Mouse (Mus musculus) cerebellum, adult (tissue): ENCODE measurements around the gene Tmem132c.

Experiments
- ATAC-seq: cut with Nextera tagmentation; 2 replicates; pipeline ENCODE4 v1.9.2; 2017; ENCODE audit warnings: mild to moderate bottlenecking, moderate library complexity, mixed read lengths; ENCODE audit not compliant: insufficient number of reproducible peaks, low FRiP score, low TSS enrichment

Gene Tmem132c

DNA sequence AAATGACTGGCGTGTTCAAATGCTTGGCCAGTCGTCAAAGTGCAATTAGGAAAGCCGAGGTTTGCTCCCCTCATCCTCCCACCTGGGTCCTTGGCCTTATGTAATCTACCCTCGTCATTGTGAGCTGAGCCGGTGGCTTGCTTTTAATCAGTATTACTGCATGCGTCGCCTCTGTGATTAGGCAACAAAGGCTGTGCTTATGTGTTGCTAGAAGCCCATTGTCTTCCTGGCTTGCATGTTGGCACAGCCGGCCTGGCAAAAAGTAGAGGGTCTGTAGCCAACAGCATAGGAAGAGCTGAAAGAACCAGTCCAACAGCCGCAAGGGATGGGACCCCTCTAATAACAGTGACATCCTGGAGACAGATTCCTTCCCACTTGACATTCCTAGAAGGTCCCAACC is 239.3 kb downstream of the Tmem132c start:
- no peak for ATAC-seq

DNA sequence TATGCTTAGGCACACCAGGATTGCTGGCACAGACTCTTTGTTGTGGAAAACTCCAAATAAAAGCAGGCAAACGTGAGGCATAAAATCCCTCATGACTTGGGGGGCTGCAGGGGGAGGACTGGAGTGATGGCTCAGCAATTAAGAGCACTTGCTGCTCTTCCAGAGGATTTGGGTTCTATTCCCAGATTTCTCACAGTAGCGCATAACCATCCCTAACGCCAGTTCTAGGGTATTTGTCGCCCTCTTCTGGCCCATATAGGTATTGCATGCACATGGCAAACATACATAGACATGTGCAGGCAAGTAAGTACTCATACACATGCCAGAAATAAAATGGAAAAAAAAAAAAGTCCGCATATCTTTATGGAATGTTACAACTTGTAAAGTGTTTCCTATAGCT is 239.8 kb downstream of the Tmem132c start:
- no peak for ATAC-seq

DNA sequence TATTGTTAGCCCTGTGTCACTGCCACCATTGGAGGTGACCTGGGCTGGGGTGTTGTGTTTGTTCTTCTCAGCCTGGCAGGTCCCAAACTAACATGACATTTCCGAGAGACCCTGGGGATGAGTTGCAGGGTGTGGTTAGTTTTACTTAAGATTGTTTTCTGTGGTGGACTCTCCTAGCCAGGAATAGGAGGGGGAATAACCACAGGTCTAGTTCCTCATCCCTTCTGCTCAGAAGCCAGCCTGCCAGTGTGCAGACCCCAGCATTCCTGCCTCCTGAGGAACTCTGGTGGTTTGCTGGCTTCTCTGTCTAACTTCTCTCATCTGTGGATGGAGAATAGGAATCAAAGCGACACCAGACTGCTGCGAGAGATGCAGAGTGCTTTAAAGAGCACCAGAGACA is 240.7 kb downstream of the Tmem132c start:
- no peak for ATAC-seq

DNA sequence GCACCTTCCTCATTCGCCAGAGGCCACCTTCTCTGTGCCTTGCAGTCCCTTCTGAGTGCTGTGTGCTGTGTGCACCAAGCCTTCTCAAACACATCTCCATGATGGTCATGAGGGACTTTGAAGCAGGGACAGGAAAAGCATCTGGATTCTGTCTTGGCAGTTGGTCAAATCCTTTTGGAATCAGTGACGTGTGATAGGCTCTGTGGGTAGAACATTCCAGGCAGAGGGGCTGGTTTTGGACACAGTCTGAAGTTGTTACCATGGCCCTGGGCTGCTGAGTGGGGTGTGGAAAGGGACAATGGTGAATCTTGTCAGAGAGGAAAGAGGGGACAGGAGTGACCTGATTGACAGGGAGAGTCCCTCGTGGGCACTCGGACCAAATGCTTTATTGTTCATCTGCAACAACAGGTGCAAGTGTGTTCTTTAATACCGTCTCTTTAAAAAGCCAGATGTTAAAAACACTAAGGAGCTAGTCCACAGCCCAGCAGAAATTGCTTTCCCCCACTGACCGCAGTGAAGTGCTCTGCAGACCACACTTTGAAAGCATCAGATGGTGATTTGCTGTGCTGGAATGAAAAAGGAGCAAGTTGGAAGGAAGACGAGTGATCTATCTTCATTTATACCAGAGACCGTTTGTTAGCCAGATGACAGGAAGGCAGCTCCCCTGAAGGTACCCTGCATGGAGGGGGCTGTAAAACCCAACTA is 242.5 kb downstream of the Tmem132c start:
- no peak for ATAC-seq

DNA sequence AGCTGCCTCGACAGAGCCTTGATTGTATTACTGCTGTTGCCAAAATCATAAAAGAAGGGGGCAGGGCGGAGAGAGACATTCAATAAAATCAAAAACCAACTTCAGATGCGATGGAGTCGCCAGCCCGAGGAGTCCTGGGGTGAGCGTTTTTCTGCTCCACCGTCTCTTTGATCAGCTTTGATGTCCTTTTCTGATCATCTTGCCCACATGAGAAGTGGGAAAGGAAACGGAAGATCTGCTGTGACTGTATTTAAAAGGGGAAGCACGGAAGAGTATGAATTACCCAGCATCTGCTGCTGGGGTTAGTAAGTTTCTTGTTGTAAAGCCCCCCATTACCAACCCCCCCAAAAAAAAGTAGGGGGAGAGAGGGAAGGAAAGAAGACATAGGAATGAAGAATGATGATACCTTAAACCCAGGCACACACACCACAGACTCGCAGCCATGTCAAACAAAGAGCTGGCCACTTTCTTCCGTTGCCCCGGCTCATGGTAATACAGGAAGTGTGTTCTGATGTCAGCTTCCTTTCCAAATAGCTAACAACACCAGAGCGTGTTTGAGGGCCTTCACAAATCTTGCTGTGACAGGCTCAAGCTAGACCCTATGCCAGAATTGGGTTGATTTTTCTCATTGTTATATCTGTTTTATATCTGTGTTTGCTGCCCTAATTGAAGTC is 243.3 kb downstream of the Tmem132c start:
- no peak for ATAC-seq

DNA sequence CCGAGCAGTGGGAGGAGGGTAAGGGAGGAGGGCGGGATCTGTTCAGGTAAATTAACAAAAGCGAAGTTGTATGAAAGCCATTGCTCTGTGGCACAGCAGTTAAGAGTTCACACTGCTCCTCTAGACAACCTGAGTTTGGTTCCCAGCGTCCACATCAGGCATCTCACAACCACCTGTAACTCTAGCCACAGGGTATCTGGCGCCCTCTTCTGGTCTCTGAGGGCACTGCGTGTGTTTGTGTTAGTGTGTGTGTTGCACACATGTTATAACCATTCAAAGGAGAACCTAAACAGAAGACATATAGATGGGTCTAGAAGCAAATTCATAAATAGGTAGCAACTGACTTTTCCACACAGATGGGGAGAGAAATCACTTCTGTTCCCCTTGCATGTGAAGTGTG is 245.6 kb downstream of the Tmem132c start:
- ATAC-seq: no peak

DNA sequence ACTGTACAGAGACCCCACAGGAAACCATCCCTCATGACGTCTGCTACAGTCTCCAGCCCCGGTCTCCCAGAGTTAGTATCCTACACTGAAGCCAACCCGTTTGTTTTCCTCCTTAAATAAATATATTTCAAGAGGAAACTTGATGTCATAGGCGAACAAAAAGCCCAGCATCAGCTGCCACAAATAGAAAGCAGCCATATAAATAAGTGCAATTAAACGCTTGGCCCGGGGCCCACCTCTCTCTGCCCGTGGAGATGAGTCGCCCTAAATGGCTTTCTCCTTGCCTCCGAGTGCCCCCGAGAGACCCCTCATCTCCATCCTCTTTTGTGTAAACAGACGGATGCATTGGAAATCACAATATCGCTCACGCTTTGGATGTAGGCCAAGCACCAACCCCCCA is 247.1 kb downstream of the Tmem132c start:
- no peak for ATAC-seq

DNA sequence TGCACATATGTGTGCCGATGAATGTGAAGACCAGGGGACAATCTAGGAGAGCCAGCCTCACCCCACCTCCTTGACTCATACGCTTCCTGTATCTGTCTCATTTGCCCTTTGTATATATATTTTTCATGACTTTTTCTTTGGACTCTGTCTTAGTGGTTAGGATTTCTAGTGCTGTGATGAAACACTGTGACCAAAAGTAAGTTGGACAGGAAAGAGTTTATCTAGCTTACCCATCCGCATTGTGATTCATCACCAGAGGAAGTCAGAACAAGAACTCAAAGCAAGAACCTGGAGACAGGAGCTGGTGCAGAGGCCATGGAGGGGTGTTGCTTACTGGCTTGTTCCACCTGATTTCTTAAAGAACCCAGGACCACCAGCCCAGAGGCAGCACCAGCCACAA is 250.1 kb downstream of the Tmem132c start:
- no peak for ATAC-seq

DNA sequence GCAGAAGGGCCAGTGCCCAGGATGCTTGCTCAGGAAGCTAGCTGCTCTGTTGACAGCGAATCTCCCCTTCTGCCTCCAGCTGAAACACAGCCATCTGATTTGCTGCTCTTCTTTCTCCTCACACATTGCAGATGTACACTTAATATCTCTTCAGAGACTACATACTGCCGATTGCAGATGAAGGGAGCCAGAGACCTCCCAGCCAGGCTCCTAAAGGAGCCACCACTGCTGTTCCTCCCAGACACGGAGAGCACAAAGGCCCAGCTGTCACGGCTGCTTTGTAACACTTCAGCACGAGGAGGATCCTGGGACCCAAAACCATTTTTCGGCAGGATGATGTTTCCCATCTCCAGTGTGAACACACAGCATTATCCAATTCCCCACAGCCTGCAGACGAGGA is 255.3 kb downstream of the Tmem132c start:
- no peak for ATAC-seq

DNA sequence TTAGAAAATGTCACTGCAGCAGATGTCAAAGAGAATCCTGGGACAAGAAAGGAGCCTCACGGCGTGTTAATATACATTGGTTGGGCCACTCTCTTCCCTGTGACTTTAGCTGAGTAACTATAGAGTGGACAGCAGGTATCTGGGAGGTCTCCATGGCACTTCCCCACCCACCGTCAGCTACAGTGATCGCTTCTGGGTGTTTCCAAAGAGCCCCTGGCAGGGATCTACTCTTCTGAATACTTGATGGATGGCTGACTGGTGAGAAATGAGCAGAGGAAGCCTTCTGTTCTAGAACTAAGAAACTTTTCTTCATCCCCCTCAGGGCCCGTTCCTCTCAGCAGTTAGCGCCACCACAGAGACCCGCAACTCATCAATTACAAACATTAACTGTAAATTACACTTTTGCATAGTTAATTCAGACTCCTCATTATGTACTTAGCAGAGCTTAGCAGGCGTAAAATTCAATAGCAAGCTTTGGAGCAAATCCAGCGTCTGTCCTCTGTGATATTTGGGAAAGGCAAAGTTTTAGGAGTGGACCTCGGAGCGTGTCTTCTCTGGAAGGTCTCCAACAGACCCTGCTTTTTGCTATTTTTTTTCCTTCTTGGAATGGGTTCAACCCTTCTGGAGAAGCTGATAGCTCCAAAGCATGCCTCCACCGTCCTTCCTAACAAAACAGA is 257.7 kb downstream of the Tmem132c start:
- ATAC-seq: no peak

DNA sequence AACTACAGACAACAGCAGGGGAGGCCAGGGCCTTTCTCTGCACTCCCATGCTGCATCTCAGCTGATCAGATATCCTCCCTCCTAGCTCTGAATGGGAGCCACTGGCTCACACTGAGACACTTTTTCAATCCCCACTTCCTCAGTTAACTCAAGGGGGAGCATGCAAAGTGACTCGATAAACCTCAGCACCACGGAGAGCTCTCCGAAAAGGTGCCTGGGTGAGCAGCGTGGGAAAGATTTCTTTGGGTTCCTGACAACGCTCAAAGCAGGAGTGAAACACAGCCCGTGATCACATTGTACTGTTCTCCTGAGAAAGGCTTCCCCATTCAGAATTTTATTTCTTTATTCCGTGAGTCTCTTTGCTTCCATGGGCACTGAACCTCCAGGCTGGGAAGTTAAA is 261.2 kb downstream of the Tmem132c start:
- ATAC-seq: no peak

DNA sequence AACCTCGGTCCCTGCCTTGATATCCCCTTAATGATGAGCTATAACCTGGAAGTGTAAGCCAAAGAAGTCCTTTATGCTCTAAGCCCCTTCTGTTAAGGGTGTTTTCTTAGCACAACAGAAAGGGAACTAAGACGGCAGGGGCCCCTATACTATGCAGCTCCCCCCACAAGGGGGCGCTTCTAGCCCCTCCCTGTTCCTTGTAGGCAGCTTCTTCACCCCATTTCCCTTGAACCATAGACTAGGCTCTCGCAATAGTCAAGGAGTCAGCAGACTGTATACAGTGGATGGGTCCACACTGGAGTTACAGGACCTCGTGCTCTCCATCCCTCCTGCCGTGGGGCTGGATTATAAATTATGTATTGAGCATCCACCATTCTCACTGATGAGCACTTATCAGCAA is 264.1 kb downstream of the Tmem132c start:
- ATAC-seq: no peak

DNA sequence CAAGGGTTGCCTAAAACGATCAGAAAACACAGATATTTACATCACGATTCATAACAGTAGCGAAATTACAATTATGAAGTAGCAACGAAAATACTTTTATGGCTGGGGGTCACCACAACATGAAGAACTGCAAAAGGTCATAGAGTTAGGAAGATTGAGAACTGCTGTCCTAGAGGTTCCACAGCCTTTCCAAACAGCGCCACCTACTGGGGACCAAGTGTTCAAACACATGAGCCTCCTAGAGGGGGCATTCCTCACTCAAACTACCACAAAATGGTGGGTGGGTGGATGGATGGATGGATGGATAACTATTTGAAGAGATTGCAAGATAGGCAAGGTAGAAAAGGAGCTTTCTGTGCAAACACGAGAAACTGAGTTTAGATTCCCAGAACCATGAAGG is 270.0 kb downstream of the Tmem132c start:
- ATAC-seq: no peak

DNA sequence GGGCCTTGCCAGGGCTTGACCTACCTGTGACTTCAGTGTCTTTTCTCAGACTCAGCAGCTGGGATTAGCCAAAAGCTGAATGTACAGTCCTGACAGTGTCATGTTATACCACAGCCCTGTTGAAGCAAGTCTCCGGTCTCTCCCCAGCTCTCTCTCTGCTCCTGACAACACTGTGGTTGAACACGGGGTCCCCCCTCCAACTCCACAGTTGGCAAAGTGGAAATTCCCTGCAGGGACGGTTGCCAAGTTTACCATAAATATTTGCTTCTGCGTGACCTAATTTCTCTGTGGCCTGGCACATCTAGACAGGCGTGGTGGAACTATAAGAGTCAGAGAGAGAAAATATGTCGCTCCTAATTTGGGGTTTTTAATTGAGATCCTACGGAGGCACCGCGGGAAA is 274.4 kb downstream of the Tmem132c start:
- no peak for ATAC-seq

DNA sequence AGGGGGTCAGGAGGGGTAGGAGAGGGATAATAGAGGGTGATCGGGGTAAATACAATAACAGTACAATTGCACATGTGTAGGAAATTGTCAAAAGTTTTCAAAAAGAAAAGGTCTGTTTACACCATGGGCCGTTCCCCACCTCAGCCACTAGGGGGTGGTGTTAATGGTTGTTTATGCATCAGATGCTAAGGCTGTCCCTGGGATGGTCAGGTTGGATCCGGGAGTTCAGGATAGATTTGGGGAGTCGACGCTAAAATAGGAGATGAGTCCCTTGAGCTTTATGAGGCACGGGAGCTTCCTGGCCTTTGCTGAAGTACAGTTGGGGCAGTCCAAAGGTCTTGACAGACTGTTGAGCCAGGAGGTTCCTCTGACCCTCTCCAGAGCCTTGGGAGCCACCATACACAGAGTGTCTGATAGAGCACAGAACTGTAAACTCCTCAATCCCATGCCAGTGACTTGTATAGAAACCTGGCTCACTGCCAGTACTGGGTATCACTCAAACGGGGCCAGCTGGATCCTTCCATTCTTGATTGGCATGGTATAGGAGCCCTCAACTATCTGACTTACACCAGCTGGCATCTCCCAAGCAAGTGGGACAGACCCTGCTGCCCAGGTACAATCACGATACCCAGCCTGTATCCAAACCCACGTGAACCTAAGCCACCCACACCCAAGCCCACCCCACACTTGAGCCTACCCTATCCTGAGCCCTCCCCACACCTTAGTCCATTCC is 281.3 kb downstream of the Tmem132c start:
- peak; percentile 36; the same call in 1 of the 2 replicates for ATAC-seq

DNA sequence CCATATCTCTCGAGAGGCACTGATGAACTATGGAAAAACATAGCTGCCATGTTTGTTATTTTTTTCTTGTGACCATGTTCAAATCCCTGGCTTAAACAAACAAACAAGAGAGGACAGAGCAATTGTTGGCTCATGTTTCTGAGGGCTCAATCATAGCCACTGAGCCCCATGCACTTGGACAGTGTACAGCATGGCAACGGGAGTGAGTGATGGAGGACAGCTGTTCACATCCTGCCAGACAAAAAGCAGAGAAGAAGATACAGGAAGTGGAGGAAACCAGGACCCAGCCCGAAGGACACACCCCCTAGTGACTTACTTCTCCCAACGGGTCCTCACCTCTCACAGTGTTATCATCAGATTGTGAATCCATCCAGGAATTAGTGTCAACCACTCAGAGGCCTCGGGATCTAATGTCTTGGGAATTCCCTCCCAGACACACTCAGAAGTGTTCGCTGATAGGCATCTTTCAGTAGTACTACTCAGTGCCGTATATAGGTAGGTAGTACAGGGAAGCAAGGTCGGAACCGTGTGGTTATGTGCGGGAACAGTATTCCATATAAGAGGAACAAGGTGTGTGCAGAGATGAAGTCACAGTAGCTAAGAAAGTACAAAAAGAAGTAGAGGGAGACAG is 285.9 kb downstream of the Tmem132c start:
- no peak for ATAC-seq

DNA sequence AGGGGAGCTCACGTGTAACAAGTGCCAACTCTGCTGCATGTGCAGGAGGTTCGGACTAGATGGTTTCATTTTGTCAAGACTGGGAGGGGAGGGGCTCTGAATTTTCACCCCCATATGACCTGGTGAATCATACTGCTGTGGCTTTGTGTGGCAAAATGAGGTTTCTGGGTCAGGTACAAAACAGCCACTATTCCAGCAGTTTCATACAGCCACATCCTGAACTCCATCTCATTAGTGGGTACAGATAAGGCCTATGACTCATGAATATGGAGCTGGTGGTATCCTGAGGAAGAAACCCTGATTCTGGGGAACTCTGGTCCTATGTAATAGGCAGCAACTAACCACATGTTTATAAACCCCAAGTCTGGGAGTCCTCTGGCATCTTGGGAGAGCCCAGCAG is 295.9 kb downstream of the Tmem132c start:
- ATAC-seq: no peak

DNA sequence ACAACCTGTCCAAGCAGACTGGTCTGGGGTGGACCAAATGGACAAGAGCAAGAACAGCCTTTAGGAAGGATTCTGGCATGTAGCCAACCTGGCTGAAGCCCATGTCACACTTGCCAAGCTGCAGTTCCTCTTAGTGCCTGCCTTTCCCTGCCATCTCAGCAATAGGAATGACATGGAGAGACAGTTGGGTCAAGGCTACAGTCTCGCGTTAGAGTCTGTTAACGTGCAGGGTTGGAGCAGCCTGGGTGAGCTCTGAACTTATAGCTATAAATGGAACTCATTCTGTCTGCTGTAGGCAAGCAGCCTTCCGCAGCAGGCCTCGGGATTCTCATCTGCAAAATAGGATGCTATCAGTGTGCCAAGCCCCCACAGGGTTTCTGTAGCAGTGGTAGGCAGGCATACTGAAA is 305.0 kb downstream of the Tmem132c start:
- ATAC-seq: peak; percentile 93

DNA sequence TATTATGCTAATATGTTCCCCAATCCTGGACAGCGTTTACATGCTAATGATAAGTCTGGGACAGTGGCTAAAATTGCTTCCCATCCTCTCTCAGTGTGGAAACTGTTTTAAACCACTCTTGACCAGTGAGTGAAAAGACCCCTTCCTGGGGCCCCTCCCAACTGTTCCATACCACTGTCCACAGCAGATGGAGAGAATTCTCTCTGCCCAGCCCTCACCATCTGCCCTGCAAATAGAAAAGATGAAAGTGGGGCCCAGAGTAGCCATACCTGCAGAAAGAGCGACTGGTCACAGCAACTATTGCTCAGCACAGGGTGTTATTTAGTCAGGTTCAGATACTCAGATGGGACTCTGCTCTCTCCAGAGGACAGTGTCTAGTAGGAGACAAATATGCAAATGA is 306.5 kb downstream of the Tmem132c start:
- ATAC-seq: no peak

DNA sequence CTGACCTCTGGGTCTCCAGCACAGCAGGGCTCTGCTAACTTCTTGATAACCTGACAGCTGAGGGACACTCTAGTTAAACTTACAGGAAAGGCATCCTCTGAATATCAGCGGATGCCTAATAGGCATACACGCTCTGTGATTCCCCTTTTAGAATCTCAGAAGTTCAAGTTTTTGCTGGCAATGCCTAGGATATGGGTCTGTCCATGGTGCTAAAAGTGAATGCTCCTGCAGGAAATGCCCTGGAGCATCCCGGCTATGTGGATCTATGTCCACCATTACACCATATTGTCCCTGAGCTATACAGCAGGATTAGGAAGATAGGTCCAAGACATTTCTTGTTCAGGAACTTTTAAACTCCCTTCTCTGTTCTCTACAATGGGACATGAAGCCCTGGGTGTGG is 319.5 kb downstream of the Tmem132c start:
- no peak for ATAC-seq
